Mouse (Mus musculus) heart, embryonic 14.5 days (tissue): ENCODE data around the gene Hsbp1. TPM values are rescaled to one million over a fixed set of nuclear protein-coding genes. Genes with fewer than 3 reads are reported as not detected.
"Not testable (repeated sequence)": the region's sequence is repeated elsewhere in the genome, so short reads cannot be mapped to it uniquely, and the experiment has no call there.

Experiments
- ATAC-seq: fragments of 200-750 bp; cut with Nextera tagmentation; 2 replicates; pipeline ENCODE4 v1.8.0; 2017; ENCODE audit warnings: low read depth, moderate TSS enrichment; ENCODE audit not compliant: insufficient number of reproducible peaks, insufficient read depth, low FRiP score
- H3K27ac ChIP-seq, 2 experiments: fragments of 200-500 bp in 1 of 2; fragments of 300-500 bp in 1 of 2; sonication (generic) in 1 of 2; replicated peaks in 1 of 2; 2 replicates each; pipeline ENCODE4 v1.5.1; 2012 to 2014; ENCODE audit warnings: low read depth in 2 of 2, low read length in 2 of 2, control low read depth in 1 of 2, mild to moderate bottlenecking in 1 of 2, mixed read lengths in 1 of 2; ENCODE audit not compliant: control insufficient read depth in 1 of 2, insufficient read depth in 1 of 2
- H3K27me3 ChIP-seq: fragments of 300-500 bp; sonication (generic); 2 replicates; pipeline ENCODE4 v1.6.1; 2014; ENCODE audit warnings: mild to moderate bottlenecking, low read length, control low read depth; ENCODE audit not compliant: control insufficient read depth, insufficient read depth
- H3K36me3 ChIP-seq: fragments of 300-500 bp; sonication (generic); 2 replicates; pipeline ENCODE4 v1.6.1; 2014; ENCODE audit warnings: mild to moderate bottlenecking, control low read depth, low read length, mixed read lengths; ENCODE audit not compliant: control insufficient read depth, insufficient read depth
- H3K4me1 ChIP-seq, 2 experiments: fragments of 200-500 bp in 1 of 2; fragments of 300-500 bp in 1 of 2; sonication (generic) in 1 of 2; 2 replicates each; pipeline ENCODE4 v1.6.1; 2012 to 2014; ENCODE audit warnings: low read length in 2 of 2, control low read depth in 1 of 2, mixed read lengths in 1 of 2; ENCODE audit not compliant: control insufficient read depth in 2 of 2, insufficient read depth in 2 of 2
- H3K4me2 ChIP-seq: fragments of 300-500 bp; sonication (generic); 2 replicates; pipeline ENCODE4 v1.6.1; 2014; ENCODE audit warnings: mild to moderate bottlenecking, low read length
- H3K4me3 ChIP-seq, 2 experiments: fragments of 200-500 bp in 1 of 2; fragments of 300-500 bp in 1 of 2; sonication (generic) in 1 of 2; 2 replicates each; pipeline ENCODE4 v1.5.1; 2012 to 2014; ENCODE audit warnings: low read length in 2 of 2, mild to moderate bottlenecking in 2 of 2, control low read depth in 1 of 2, low read depth in 1 of 2, moderate library complexity in 1 of 2; ENCODE audit not compliant: control insufficient read depth in 1 of 2, insufficient read depth in 1 of 2
- H3K9ac ChIP-seq: fragments of 300-500 bp; sonication (generic); 2 replicates; pipeline ENCODE4 v1.6.1; 2014; ENCODE audit warnings: mild to moderate bottlenecking, low read length
- H3K9me3 ChIP-seq: fragments of 300-500 bp; sonication (generic); 2 replicates; pipeline ENCODE4 v1.6.1; 2016; ENCODE audit warnings: low read length, control low read depth; ENCODE audit not compliant: control insufficient read depth
- WGBS: fragments of 180-500 bp; shearing (Covaris S2); extraction: QIAGEN DNeasy Blood & Tissue Kit; methylation state at CpG from one replicate; pipeline ENCODE4 v1.1.7; 2014; 5-methylcytosine and 5-hydroxymethylcytosine counted together
- polyA plus RNA-seq: library from polyadenylated mRNA; unstranded; fragments of >200 nt; fragmentation: Nextera tagmentation; extraction: Ambion mirVana; gene quantifications from 2 replicates; pipeline ENCODE4 v1.2.1, GENCODE M21; 2014

Gene Hsbp1
- 336 and 345 TPM in 2 replicates for polyA plus RNA-seq

DNA sequence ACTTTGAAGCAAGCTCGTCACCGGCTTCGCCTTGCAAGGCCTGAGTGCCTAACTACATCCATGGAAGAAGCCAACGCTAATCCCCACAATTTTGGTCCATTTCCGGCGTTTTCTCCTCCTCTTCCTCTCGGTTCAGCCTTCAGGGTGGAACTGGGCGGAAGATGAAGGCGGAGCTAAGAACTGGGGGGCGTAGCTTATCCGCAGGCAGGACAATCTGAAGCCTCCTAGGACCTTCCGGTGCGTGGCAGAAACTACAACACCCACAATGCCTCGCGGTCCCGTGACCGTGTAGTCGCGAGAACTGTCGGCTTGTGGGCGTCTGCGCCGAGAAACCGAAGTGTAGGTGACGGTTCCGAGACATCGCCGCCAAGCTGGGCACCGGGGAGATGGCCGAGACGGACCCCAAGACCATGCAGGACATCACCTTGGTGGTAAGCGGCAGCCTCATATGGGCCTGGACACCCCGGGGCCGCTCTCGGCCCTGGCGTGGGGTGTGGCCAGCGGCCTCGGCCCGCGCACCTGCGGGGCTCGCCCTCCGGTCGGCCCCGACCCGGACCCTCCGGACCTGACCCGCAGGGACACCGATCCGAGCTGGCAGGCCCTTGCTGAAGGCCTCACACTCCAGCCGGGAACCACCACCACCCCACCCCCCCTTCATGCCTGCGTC is at the start of gene Hsbp1:
Gene Hsbp1 (plus strand): TSS at position 299 of the 667 bp plus-strand sequence.
- peak within 1 kb of the TSS; percentile 42 to 66 for H3K27ac ChIP-seq
- peaks cover 4% of the 10 kb centered on the region; the same call in 1 of the 2 replicates for H3K27me3 ChIP-seq
- peak; percentile 96 for ATAC-seq
- peak within 1 kb of the TSS; percentile 98 for H3K9ac ChIP-seq
- peaks cover 4% of the 10 kb centered on the region; the same call in 1 of the 2 replicates for H3K9me3 ChIP-seq
- WGBS = 3% methylated on average over 52 of the region's 52 CpGs
- peaks cover 32% of the 10 kb centered on the region for H3K36me3 ChIP-seq
- H3K4me2 ChIP-seq = peak within 1 kb of the TSS; percentile 81
- peak within 1 kb of the TSS; percentile 96 to 99 for H3K4me3 ChIP-seq
- H3K4me1 ChIP-seq = peaks cover 0 to 7% of the 10 kb centered on the region in 2 experiments; a peak in 3 of 4 replicates

DNA sequence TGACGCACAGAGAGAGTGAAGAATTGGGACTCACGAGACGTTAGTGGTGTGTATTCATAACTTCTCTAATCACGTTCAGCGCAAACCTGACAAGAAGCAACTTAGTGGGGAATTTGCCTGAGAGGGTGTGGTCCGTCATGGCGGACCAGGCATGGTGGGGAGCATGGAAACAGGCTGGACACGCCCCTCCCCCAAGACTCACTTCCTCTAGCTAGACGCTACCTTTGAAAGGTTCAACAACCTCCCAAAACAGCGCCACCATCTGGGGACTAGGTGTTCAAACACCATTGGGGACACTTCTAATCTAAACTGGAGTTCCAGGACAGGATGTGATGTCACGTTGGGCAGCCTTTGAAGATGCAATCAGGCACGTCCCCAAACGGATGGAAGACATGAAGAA is 48.8 kb upstream of the Hsbp1 start:
- Histone ChIP-seq H3K27me3 (no peaks in the 10 kb centered on the region), H3K9me3 (peaks cover 3% of the 10 kb centered on the region), H3K4me1 (no peaks in the 10 kb centered on the region), H3K27ac (no peak overlapping the region), H3K9ac (no peak overlapping the region), H3K36me3 (no peaks in the 10 kb centered on the region), H3K4me3 (no peak overlapping the region), H3K4me2 (no peak overlapping the region)
- 80% methylated on average over 13 of the region's 13 CpGs for WGBS
- ATAC-seq = no peak

DNA sequence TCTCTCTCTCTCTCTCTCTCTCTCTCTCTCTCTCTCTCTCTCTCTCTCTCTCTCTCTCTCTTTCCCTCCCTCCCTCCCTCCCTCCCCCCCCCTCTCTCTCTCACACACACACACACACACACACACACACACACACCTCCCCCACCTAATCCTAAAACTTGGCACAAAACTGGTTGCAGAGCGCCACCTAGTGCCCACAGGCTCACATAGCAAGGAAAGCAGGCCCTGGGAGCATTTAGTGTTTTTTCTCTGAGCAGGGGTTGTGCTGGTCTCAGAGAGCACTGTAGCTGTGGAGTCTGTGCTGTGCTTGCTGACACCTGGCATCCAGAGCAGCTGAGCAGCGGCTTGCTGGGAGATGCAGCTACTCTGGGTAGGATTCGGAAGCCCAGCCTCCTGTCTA is 46.5 kb upstream of the Hsbp1 start:
- not testable (repeated sequence) for H3K27ac ChIP-seq, H3K9me3 ChIP-seq, H3K27me3 ChIP-seq, H3K4me1 ChIP-seq, H3K4me2 ChIP-seq, H3K36me3 ChIP-seq, H3K4me3 ChIP-seq, ATAC-seq, H3K9ac ChIP-seq
- 28% methylated on average over 3 of the region's 3 CpGs for WGBS

DNA sequence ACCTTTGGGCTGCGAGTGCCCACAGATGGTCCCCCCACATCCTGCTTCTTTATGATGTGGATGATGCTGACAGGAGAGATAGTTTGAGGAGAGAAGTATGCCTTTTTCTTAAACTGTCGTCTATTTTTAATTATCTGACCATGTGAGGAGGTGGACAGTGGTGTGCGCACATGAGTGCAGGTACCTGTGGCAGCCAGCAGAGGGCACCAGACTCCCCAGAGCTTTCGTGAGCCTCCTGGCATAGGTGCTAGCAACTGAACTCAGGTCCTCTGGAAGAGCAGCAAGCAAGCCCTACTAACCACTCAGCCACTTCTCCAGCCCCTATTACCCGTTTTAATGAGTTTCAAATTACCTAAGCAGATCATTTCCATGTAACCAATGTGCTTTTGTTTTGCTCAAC is 44.0 kb upstream of the Hsbp1 start:
- no peak overlapping the region for H3K4me2 ChIP-seq
- no peak overlapping the region for H3K9ac ChIP-seq
- H3K27me3 ChIP-seq = no peaks in the 10 kb centered on the region
- no peaks in the 10 kb centered on the region for H3K36me3 ChIP-seq
- no peaks in the 10 kb centered on the region for H3K4me1 ChIP-seq
- H3K9me3 ChIP-seq = peaks cover 7% of the 10 kb centered on the region
- no peak overlapping the region for H3K27ac ChIP-seq
- WGBS = 87% methylated on average over 5 of the region's 5 CpGs
- no peak overlapping the region for H3K4me3 ChIP-seq
- no peak for ATAC-seq

DNA sequence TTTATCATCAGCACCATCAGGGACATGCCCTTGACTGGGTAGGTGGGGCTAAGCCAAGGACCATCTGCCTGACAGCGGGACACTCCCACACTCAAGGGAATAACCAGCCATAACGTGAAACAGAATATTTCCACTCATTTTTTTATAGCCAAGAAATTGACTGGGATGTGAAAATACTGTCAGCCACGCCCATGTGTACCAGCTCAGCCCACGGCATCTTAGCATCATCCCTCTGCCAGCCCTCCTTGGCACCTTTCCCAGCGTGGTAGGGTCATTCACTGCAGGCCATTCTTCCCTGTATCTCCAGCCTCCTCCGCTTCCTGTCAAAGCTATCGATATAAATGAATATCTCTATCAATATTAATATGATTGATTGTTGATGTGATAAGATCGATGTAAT is 40.1 kb upstream of the Hsbp1 start:
- no peak for ATAC-seq
- Histone ChIP-seq H3K27ac (no peak overlapping the region), H3K4me2 (no peak overlapping the region), H3K4me3 (no peak overlapping the region), H3K27me3 (no peaks in the 10 kb centered on the region), H3K9me3 (peaks cover 10% of the 10 kb centered on the region), H3K4me1 (no peaks in the 10 kb centered on the region), H3K36me3 (no peaks in the 10 kb centered on the region), H3K9ac (no peak overlapping the region)
- 79% methylated on average over 8 of the region's 8 CpGs for WGBS

DNA sequence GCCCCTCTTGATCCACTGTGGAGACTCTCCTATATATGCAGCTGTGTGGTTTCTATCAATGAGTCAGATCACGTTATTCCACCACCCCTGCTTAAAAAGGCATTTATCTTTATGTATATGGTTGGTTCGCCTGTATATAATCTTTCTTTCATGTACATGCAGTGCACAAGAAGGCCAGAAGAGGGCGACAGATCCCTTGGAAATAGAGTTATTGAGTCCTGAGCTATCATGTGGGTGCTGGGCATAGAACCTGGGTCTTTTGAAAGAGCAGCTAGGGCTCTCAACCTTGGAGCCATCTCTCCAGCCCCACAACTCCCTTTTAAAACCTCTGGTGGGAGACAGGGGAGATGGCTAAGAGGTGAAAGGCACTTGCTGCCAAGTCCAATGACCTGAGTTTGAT is 32.9 kb upstream of the Hsbp1 start:
- Histone ChIP-seq H3K4me3 (no peak overlapping the region), H3K9me3 (0 out of 2 replicates have a peak, but pooled peaks cover 6% of the 10 kb centered on the region), H3K27me3 (no peaks in the 10 kb centered on the region), H3K36me3 (peaks cover 13% of the 10 kb centered on the region), H3K27ac (no peak overlapping the region), H3K4me1 (no peaks in the 10 kb centered on the region), H3K9ac (no peak overlapping the region), H3K4me2 (no peak overlapping the region)
- WGBS = 34% methylated on average over 3 of the region's 3 CpGs
- no peak for ATAC-seq

DNA sequence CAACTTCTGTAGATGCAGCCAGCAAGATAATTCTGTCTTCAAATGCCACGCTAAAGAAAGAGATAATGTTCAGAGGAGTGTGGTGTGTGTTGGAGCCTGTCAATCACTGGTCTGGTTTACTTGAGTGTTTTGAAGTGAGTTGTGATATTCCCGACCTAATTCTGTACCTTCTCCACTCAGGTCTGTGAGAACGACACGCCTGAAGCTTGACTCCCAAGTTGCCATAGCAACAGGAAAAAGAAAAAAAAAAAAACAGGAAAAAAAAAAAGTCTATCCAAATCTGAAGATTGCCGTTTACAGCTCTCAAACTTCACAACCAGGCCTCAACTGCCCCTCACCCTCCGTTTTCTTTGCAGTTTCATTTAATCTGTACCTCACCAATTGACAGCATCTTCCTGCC is 21.1 kb upstream of the Hsbp1 start:
- no peaks in the 10 kb centered on the region for H3K27me3 ChIP-seq
- ATAC-seq = no peak
- H3K27ac ChIP-seq = no peak overlapping the region
- H3K4me1 ChIP-seq = no peaks in the 10 kb centered on the region
- H3K4me2 ChIP-seq = no peak overlapping the region
- WGBS = 45% methylated on average over 6 of the region's 6 CpGs
- H3K9ac ChIP-seq = no peak overlapping the region
- H3K4me3 ChIP-seq = no peak overlapping the region
- H3K9me3 ChIP-seq = no peaks in the 10 kb centered on the region
- no peaks in the 10 kb centered on the region for H3K36me3 ChIP-seq

DNA sequence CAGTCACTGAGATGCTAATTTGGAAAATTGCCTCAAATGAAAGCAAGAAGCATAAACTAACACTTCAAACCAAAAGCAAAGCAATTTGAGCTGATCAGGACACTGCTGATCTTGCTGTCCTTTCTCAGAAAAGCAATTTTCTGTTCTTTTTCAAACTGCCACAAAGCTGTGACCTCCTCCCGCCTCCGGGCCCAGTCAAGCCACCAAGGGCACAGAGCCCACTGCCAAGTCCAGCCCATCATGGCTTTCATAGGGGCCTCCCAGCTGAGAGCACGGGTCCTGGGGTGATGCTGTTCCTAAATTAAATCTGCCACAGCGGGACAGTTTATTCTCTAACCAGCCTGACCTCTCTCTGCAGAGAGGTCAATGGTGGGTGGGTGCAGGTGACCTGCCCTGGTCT is 4.7 kb upstream of the Hsbp1 start:
- no peaks in the 10 kb centered on the region for H3K4me1 ChIP-seq
- H3K9me3 ChIP-seq = peaks cover 4% of the 10 kb centered on the region; the same call in 1 of the 2 replicates
- peaks cover 4% of the 10 kb centered on the region; the same call in 1 of the 2 replicates for H3K27me3 ChIP-seq
- no peak overlapping the region for H3K4me3 ChIP-seq
- H3K9ac ChIP-seq = no peak overlapping the region
- H3K36me3 ChIP-seq = no peaks in the 10 kb centered on the region
- H3K4me2 ChIP-seq = no peak overlapping the region
- no peak overlapping the region for H3K27ac ChIP-seq
- WGBS = 82% methylated on average over 4 of the region's 4 CpGs
- no peak for ATAC-seq
